Mouse (Mus musculus) bone marrow, adult 2 months (tissue): ENCODE measurements around the gene Clcn1. TPM values are rescaled to one million over a fixed set of nuclear protein-coding genes. Genes with fewer than 3 reads are reported as not detected.
A peak's percentile ranks its signal among the peaks of the same experiment; 100 is the strongest.

ENCODE experiments used
- H3K27ac ChIP-seq: fragments of 200-500 bp; 2 replicates; pipeline ENCODE4 v1.5.1; 2012; ENCODE audit warnings: low read depth, mild to moderate bottlenecking, control low read depth, inconsistent platforms, low read length; ENCODE audit not compliant: control insufficient read depth, poor library complexity, insufficient read depth
- H3K4me1 ChIP-seq: fragments of 200-500 bp; 2 replicates; pipeline ENCODE4 v1.6.1; 2011; ENCODE audit warnings: low read length; ENCODE audit not compliant: control insufficient read depth, insufficient read depth
- H3K4me3 ChIP-seq: fragments of 200-500 bp; replicated peaks from 2 replicates; pipeline ENCODE3; 2011; ENCODE audit warnings: mild to moderate bottlenecking, low read depth, low read length, control low read depth; ENCODE audit not compliant: control insufficient read depth
- CTCF ChIP-seq: fragments of 200-500 bp; IDR thresholded peaks from 2 replicates; pipeline ENCODE4 v1.5.1; 2011; ENCODE audit warnings: low read length, control low read depth; ENCODE audit not compliant: control insufficient read depth, insufficient read depth
- POLR2A ChIP-seq: fragments of 200-500 bp; IDR thresholded peaks from 2 replicates; pipeline ENCODE4 v1.6.1; 2011; ENCODE audit warnings: low read depth, mild to moderate bottlenecking, control low read depth, low read length, borderline replicate concordance; ENCODE audit not compliant: control insufficient read depth
- WGBS: fragments of 180-500 bp; shearing (Covaris S2); methylation state at CpG from one replicate; pipeline ENCODE4 v1.1.7; 2018; 5-methylcytosine and 5-hydroxymethylcytosine counted together
- polyA plus RNA-seq: library from polyadenylated mRNA; stranded (reverse); fragments of >200 nt; gene quantifications from 2 replicates; pipeline ENCODE4 v1.2.4, GENCODE M21; 2011; ENCODE audit warnings: low replicate concordance; ENCODE audit not compliant: missing spikeins, insufficient read depth, insufficient read length

Gene Clcn1
- polyA plus RNA-seq, result 2.1 and 4.2 TPM in 2 replicates

DNA sequence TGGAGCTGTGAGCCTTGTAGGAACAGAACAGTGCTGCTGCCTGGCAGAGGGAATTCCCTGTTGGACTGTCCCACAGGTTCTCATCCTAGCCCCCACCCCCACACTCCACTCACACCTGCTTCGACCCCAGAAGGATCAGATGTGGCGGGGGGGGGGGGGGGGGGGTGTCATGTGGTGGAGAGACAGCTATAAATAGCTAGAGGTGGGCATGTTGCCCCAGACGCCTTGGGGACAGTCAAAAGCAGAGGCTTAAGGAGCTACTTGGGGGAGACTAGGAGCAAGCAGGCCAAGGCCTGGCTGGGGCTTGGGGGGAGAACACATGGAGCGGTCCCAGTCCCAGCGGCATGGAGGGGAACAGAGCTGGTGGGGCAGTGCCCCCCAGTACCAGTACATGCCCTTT lies at the start of gene Clcn1:
Gene Clcn1 (plus strand): TSS at position 238 of the 400 bp plus-strand sequence.
- no peaks in the 10 kb centered on the region for H3K4me1 ChIP-seq
- TF ChIP-seq POLR2A (no peak), CTCF (no peak)
- no peak within 1 kb of the TSS for H3K27ac ChIP-seq
- no peak within 1 kb of the TSS for H3K4me3 ChIP-seq
- 66% methylated on average over 5 of the region's 5 CpGs for WGBS

DNA sequence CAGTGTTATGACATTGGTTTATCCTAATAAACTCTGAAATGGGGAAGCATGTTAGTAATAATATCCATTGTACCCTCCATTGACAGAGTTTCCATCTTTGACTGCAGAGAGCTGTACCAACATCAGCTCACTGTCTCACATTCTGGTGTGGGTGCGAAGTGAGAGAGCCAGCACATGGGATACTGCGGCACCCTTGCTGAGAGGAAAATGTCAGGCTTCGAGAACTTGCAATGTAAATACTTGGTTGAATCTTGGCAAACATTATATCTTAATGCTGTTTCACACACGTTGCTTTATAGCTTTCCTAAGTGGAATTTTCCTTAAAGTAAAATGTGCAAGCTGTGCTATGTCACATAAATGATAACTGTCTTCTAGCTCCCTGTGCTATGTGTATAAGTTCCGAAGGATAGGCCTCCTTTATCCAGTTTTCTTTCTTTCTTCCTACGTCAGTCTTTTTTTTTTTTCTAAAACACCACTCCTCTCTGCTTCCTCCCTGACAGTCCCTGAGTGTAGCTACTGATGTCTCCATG lies 49.1 kb upstream of the Clcn1 start:
- no peak for TF ChIP-seq CTCF
- TF ChIP-seq POLR2A, result no peak
- 81% methylated on average over 6 of the region's 6 CpGs for WGBS
- Histone ChIP-seq H3K4me1 (no peaks in the 10 kb centered on the region), H3K27ac (no peak overlapping the region), H3K4me3 (no peak overlapping the region)

DNA sequence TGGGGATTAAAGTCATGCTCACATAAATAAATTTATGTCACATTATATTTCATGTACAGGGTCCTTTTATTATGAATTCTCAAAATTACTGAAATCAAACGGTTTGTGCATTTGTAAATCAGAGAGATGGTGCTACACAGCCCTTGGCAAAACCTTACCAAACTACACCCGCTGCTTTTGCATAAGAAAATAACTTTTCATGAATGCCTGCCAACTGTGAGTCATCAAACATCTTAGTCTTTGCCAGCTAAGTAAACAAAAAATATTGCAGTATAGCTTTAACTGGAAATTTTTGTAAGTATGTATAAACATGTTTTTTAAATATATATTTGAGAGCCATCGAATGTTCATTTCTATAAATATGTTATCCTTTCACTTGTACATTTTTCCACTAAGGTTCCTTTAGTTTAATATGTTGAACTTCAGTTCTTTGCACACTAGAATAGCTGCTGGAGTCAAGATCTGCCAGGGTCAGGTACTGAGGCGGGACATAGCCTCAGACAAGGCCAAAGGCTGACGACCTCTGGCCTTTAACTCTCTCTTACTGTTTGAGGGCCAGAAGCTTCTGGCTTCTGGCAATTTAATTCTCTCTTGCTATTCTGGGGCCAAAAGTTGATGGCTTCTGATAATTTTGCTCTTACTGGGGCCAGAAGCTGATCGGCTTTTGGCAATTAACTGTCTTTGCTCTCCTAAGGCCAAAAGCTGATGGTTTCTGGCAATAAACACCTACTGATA lies 45.0 kb upstream of the Clcn1 start:
- 83% methylated on average over 6 of the region's 6 CpGs for WGBS
- Histone ChIP-seq H3K4me3 (no peak overlapping the region), H3K4me1 (no peaks in the 10 kb centered on the region), H3K27ac (no peak overlapping the region)
- TF ChIP-seq POLR2A (no peak), CTCF (no peak)

DNA sequence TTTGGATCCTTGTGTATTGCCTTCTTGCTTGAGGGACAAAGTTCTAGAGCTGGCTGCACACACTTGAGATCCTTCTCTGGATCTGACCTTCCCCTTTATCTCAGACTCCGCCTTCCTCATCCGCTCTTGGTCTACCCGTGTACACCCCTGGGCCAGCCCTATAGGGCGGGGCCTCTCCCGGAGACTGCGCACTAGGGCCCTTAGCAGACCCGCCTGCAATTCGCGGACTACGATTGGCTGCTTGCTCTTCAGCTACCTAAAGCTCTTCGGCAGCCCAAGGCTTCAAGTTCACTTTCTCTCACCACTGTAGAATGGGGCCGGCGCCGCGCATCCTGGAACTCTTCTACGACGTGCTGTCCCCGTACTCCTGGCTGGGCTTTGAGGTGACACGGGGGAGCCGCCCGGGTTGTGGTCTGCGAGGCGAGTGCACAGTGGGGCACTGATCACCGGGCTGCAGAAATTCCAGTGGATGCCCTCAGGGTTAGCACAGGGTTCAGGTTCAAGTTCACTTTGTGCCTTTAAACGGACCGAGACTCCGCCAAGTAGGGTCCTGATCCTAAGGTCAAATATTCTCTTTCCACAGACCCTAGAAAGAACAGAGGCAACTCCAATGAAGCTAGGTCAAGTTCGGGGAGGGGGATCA lies 40.7 kb upstream of the Clcn1 start, which contains the start of gene Gstk1:
Gene Gstk1 (plus strand): TSS at position 225 of the 643 bp plus-strand sequence.
- no peak within 1 kb of the TSS for H3K27ac ChIP-seq
- WGBS, result 3% methylated on average over 28 of the region's 28 CpGs

DNA sequence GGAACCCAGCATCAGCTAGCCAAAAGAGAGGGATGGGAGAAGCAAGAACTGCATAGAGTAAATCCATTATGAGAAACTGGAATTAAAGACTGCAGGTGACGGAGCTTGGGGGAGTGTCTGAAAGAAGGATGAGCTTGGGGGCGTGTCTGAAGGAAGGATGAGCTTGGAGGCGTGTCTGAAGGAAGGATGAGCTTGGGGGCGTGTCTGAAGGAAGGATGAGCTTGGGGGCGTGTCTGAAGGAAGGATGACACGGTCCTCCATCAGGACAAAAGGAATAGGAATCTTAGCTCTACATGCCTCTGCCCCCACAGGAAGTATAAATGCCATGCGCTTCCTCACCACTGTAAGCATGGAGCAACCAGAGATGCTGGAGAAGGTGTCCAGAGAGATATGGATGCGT lies 39.3 kb upstream of the Clcn1 start:
- Histone ChIP-seq H3K4me1 (no peaks in the 10 kb centered on the region), H3K4me3 (no peak overlapping the region), H3K27ac (no peak overlapping the region)
- no peak for TF ChIP-seq POLR2A
- WGBS, result 71% methylated on average over 8 of the region's 8 CpGs

More for the DNA sequence above, 40.7 kb upstream of the Clcn1 start, which contains the start of gene Gstk1:
- H3K4me1 ChIP-seq, result no peaks in the 10 kb centered on the region
- H3K4me3 ChIP-seq, result peak within 1 kb of the TSS; percentile 60
- TF ChIP-seq CTCF, result no peak
- no peak for TF ChIP-seq POLR2A

DNA sequence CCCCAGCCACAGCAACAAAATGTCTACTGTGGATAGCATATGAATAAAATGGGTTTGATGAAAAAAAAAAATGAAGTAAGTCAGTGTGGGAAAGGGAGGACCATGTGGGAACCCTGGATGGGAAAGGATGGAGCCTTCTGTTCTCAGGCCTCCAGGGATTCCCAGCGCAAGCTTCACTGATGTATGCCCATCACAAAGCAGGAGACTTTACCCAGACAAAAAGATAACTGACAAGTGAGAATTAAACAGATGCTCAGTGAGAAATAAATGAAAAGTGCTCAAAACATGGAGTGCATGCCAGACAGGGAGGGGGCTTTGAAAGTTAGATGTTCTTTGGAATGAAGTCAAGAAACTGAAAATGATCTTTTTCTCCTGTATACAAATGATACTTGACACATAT lies 38.5 kb upstream of the Clcn1 start:
- no peak overlapping the region for H3K4me3 ChIP-seq
- no peaks in the 10 kb centered on the region for H3K4me1 ChIP-seq
- H3K27ac ChIP-seq, result no peak overlapping the region
- 100% methylated on average over 1 of the region's 1 CpGs for WGBS
- TF ChIP-seq CTCF (no peak), POLR2A (no peak)

DNA sequence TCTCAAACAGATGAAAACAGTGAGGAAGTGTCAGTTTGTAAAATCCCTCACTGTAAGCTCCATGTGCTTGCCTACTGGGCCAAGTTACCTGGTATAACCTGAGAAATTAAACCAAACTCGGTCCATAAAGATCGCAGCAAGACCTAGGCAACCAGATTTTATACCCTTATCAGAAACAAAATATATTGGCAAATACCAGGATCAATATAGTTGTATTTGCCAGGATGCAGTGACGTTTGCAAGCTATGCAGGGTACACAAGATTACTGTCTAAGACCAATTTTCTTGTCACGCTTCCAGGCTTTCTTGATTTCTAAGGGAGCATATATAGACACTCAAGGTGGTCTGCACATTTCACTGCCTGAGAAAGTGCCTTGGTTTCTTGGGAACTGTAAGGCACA lies 34.7 kb upstream of the Clcn1 start:
- Histone ChIP-seq H3K4me3 (no peak overlapping the region), H3K4me1 (no peaks in the 10 kb centered on the region), H3K27ac (no peak overlapping the region)
- no peak for TF ChIP-seq CTCF
- no peak for TF ChIP-seq POLR2A
- WGBS, result 82% methylated on average over 4 of the region's 4 CpGs

DNA sequence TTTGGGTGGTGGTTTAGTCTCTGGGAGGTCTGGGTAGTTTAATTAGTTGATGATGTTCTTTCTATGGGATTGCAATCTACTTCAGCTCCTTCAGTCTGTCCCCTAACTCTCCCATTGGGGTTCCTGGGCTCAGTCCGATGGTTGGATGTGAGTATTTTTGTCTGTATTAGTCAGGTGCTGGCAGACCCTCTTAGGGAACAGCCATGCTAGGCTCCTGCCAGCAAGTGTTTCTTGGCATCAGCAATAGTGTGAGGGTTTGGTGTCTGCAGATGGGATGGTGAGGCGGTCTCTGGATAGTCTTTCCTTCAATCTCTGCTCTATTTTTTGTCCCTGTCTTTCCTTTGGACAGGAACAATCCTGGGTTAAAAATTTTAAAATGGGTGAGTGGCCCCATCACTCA lies 33.4 kb upstream of the Clcn1 start:
- 76% methylated on average over 2 of the region's 2 CpGs for WGBS
- Histone ChIP-seq H3K4me3 (no peak overlapping the region), H3K4me1 (no peaks in the 10 kb centered on the region)

DNA sequence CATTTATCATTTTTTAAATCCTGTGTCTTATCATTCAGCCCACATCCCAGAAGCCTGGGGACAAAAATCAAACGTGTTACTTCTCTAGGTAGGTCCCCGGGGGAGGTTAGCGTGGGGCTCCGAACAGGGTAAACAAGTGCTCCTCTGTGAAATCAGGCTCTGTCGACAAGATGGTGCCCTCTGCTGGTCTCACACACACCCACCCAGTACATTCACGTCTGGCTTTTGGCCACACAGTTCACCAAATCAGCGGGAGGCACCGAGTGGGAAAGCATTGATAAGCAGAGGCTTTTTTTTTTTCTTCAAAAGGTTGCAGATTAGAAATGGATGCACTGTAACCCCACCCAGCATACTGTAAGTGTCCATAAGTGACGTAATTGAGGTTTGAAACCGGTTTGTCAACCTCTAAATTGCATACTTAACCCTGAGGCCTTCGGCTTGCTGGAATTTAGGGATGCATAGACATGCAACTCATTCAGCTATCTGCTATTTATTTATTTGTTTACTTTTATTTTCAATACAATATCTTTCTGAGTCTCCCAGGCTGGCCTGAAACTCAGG lies 29.1 kb upstream of the Clcn1 start:
- H3K4me3 ChIP-seq, result no peak overlapping the region
- no peak overlapping the region for H3K27ac ChIP-seq
- 11% methylated on average over 11 of the region's 11 CpGs for WGBS
- H3K4me1 ChIP-seq, result no peaks in the 10 kb centered on the region
- TF ChIP-seq POLR2A (no peak), CTCF (peak; percentile 82)

More for the DNA sequence above, 33.4 kb upstream of the Clcn1 start:
- TF ChIP-seq CTCF (no peak), POLR2A (no peak)
- no peak overlapping the region for H3K27ac ChIP-seq
